Mouse (Mus musculus): ENCODE data around the gene Thegl. TPM values are rescaled to one million over a fixed set of nuclear protein-coding genes. Genes with fewer than 3 reads are reported as not detected.
A peak's percentile ranks its signal among the peaks of the same experiment; 100 is the strongest.
"Not testable (repeated sequence)": the region's sequence is repeated elsewhere in the genome, so short reads cannot be mapped to it uniquely, and the experiment has no call there.

Gene Thegl
- polyA plus RNA-seq, 1 experiment from 2014 or later: 0.31 TPM

- Histone ChIP-seq H3K9ac (replicated peaks) (no peak within 1 kb of the TSS), H3K27ac (replicated peaks) (no peak within 1 kb of the TSS), H3K36me3 (peaks cover 12% of the 10 kb centered on the region; the same call in 1 of the 2 replicates), H3K4me3 (no peak within 1 kb of the TSS), H3K9me3 (no peaks in the 10 kb centered on the region), H3K27me3 (no peaks in the 10 kb centered on the region), H3K4me1 (no peaks in the 10 kb centered on the region), H3K4me2 (replicated peaks) (no peak within 1 kb of the TSS)
- WGBS: 93% methylated on average over 6 of the region's 6 CpGs
- no peak for ATAC-seq (replicated peaks)
Measured at GRCm38 (mm10) chr5:77004051-77004821, 11.6 kb upstream of the Thegl start, which contains the start of gene Arl9. Arl9 (plus strand) TSS chr5:77004055.

- H3K4me3 ChIP-seq: no peak overlapping the region
- no peak overlapping the region for H3K9ac ChIP-seq (replicated peaks)
- no peaks in the 10 kb centered on the region for H3K4me1 ChIP-seq
- H3K36me3 ChIP-seq: no peaks in the 10 kb centered on the region
- no peak overlapping the region for H3K27ac ChIP-seq (replicated peaks)
- H3K27me3 ChIP-seq: no peaks in the 10 kb centered on the region
- 91% methylated on average over 9 of the region's 9 CpGs for WGBS
- H3K9me3 ChIP-seq: no peaks in the 10 kb centered on the region
- no peak for ATAC-seq (replicated peaks)
- no peak overlapping the region for H3K4me2 ChIP-seq (replicated peaks)
Measured at GRCm38 (mm10) chr5:77010352-77010751, 5.5 kb upstream of the Thegl start.

- Histone ChIP-seq H3K36me3 (no peaks in the 10 kb centered on the region), H3K27me3 (no peaks in the 10 kb centered on the region), H3K9ac (replicated peaks) (no peak overlapping the region), H3K4me2 (replicated peaks) (no peak overlapping the region), H3K4me3 (no peak overlapping the region), H3K9me3 (no peaks in the 10 kb centered on the region), H3K4me1 (peaks cover 5% of the 10 kb centered on the region; the same call in 1 of the 2 replicates), H3K27ac (replicated peaks) (no peak overlapping the region)
- no peak for ATAC-seq (replicated peaks)
- 65% methylated on average over 3 of the region's 3 CpGs for WGBS
Measured at GRCm38 (mm10) chr5:77011082-77011481, 4.7 kb upstream of the Thegl start.

- no peak overlapping the region for H3K4me3 ChIP-seq
- H3K27ac ChIP-seq (replicated peaks): no peak overlapping the region
- no peak overlapping the region for H3K9ac ChIP-seq (replicated peaks)
- WGBS: 84% methylated on average over 3 of the region's 3 CpGs
- no peak overlapping the region for H3K4me2 ChIP-seq (replicated peaks)
- H3K36me3 ChIP-seq: no peaks in the 10 kb centered on the region
- H3K27me3 ChIP-seq: peaks cover 3% of the 10 kb centered on the region; the same call in 1 of the 2 replicates
- peaks cover 8% of the 10 kb centered on the region; the same call in 1 of the 2 replicates for H3K4me1 ChIP-seq
- no peaks in the 10 kb centered on the region for H3K9me3 ChIP-seq
- no peak for ATAC-seq (replicated peaks)
Measured at GRCm38 (mm10) chr5:77013171-77013570, 2.7 kb upstream of the Thegl start.

GRCm38 (mm10) chr5:77028034-77028433 is 12.2 kb downstream of the Thegl start:
- H3K27ac ChIP-seq (replicated peaks): no peak overlapping the region
- 79% methylated on average over 3 of the region's 3 CpGs for WGBS
- no peak overlapping the region for H3K9ac ChIP-seq (replicated peaks)
- no peak overlapping the region for H3K4me2 ChIP-seq (replicated peaks)
- no peaks in the 10 kb centered on the region for H3K4me1 ChIP-seq
- ATAC-seq (replicated peaks): no peak
- no peaks in the 10 kb centered on the region for H3K36me3 ChIP-seq
- no peaks in the 10 kb centered on the region for H3K27me3 ChIP-seq
- H3K9me3 ChIP-seq: no peaks in the 10 kb centered on the region
- no peak overlapping the region for H3K4me3 ChIP-seq

GRCm38 (mm10) chr5:77029735-77030134 is 13.9 kb downstream of the Thegl start:
- Histone ChIP-seq H3K4me3 (no peak overlapping the region), H3K9me3 (no peaks in the 10 kb centered on the region), H3K27ac (replicated peaks) (no peak overlapping the region), H3K36me3 (no peaks in the 10 kb centered on the region), H3K4me2 (replicated peaks) (no peak overlapping the region), H3K27me3 (no peaks in the 10 kb centered on the region), H3K9ac (replicated peaks) (no peak overlapping the region), H3K4me1 (no peaks in the 10 kb centered on the region)
- 77% methylated on average over 5 of the region's 5 CpGs for WGBS
- no peak for ATAC-seq (replicated peaks)

- H3K27me3 ChIP-seq; H3K4me2 ChIP-seq (replicated peaks); H3K9ac ChIP-seq (replicated peaks); H3K4me1 ChIP-seq; H3K4me3 ChIP-seq; H3K27ac ChIP-seq (replicated peaks); H3K36me3 ChIP-seq; H3K9me3 ChIP-seq: not testable (repeated sequence)
- 0 out of 2 replicates have a peak, but pooled peaks have one; percentile 26 for ATAC-seq (replicated peaks)
Measured at GRCm38 (mm10) chr5:77035101-77035500, 19.3 kb downstream of the Thegl start.

GRCm38 (mm10) chr5:77038451-77038850 is 22.6 kb downstream of the Thegl start:
- Histone ChIP-seq H3K4me2 (replicated peaks) (no peak overlapping the region), H3K27ac (replicated peaks) (no peak overlapping the region), H3K27me3 (no peaks in the 10 kb centered on the region), H3K4me3 (no peak overlapping the region), H3K9ac (replicated peaks) (no peak overlapping the region), H3K9me3 (no peaks in the 10 kb centered on the region), H3K36me3 (no peaks in the 10 kb centered on the region), H3K4me1 (no peaks in the 10 kb centered on the region)
- no peak for ATAC-seq (replicated peaks)
- 92% methylated on average over 10 of the region's 10 CpGs for WGBS

GRCm38 (mm10) chr5:77039391-77039790 is 23.6 kb downstream of the Thegl start:
- Histone ChIP-seq H3K9ac (replicated peaks) (no peak overlapping the region), H3K27me3 (no peaks in the 10 kb centered on the region), H3K27ac (replicated peaks) (no peak overlapping the region), H3K4me2 (replicated peaks) (no peak overlapping the region), H3K9me3 (no peaks in the 10 kb centered on the region), H3K4me1 (no peaks in the 10 kb centered on the region), H3K36me3 (no peaks in the 10 kb centered on the region), H3K4me3 (no peak overlapping the region)
- no peak for ATAC-seq (replicated peaks)

- H3K36me3 ChIP-seq: no peaks in the 10 kb centered on the region
- no peak for ATAC-seq (replicated peaks)
- no peaks in the 10 kb centered on the region for H3K9me3 ChIP-seq
- H3K4me3 ChIP-seq: no peak overlapping the region
- no peaks in the 10 kb centered on the region for H3K27me3 ChIP-seq
- WGBS: 76% methylated on average over 5 of the region's 5 CpGs
- no peak overlapping the region for H3K4me2 ChIP-seq (replicated peaks)
- H3K27ac ChIP-seq (replicated peaks): no peak overlapping the region
- H3K9ac ChIP-seq (replicated peaks): no peak overlapping the region
- no peaks in the 10 kb centered on the region for H3K4me1 ChIP-seq
Measured at GRCm38 (mm10) chr5:77044362-77044761, 28.5 kb downstream of the Thegl start.

- ATAC-seq (replicated peaks): no peak
- 85% methylated on average over 5 of the region's 5 CpGs for WGBS
Measured at GRCm38 (mm10) chr5:77052616-77053015, 36.8 kb downstream of the Thegl start.

GRCm38 (mm10) chr5:77056881-77057440 is 41.1 kb downstream of the Thegl start:
- 11% methylated on average over 12 of the region's 12 CpGs for WGBS

More at GRCm38 (mm10) chr5:77052616-77053015, 36.8 kb downstream of the Thegl start:
- Histone ChIP-seq H3K9ac (replicated peaks) (no peak overlapping the region), H3K36me3 (no peaks in the 10 kb centered on the region), H3K4me2 (replicated peaks) (no peak overlapping the region), H3K27ac (replicated peaks) (no peak overlapping the region), H3K27me3 (no peaks in the 10 kb centered on the region), H3K4me1 (peaks cover 2% of the 10 kb centered on the region; the same call in 1 of the 2 replicates), H3K4me3 (no peak overlapping the region), H3K9me3 (no peaks in the 10 kb centered on the region)

More at GRCm38 (mm10) chr5:77056881-77057440, 41.1 kb downstream of the Thegl start:
- H3K9ac ChIP-seq (replicated peaks): no peak overlapping the region
- no peak for ATAC-seq (replicated peaks)
- no peaks in the 10 kb centered on the region; the same call in 1 of the 2 replicates for H3K27me3 ChIP-seq
- no peaks in the 10 kb centered on the region for H3K9me3 ChIP-seq
- H3K36me3 ChIP-seq: no peaks in the 10 kb centered on the region
- no peak overlapping the region for H3K4me3 ChIP-seq
- no peak overlapping the region for H3K27ac ChIP-seq (replicated peaks)
- H3K4me1 ChIP-seq: peaks cover 2% of the 10 kb centered on the region; the same call in 1 of the 2 replicates
- H3K4me2 ChIP-seq (replicated peaks): no peak overlapping the region

All from forebrain, embryonic 15.5 days (tissue).